Mouse (Mus musculus): ENCODE data around the gene Tas2r143.

- no peak for TF ChIP-seq CTCF (IDR thresholded peaks at IDR 0.05; ENCODE audit: insufficient read depth, low read depth, low read length)
- TF ChIP-seq POLR2A (IDR thresholded peaks at IDR 0.05; ENCODE audit: insufficient read depth, low read depth, low read length), result no peak
These were observed 38.0 kb upstream of the Tas2r143 start for GRCm38 (mm10) chr6:42362074-42362473.

Data from olfactory bulb, adult 2 months (tissue).